Mouse (Mus musculus) retina, postnatal 1 day (tissue): Measurements from ENCODE around the gene Itgb6.

Source experiments
- DNase-seq: peaks from one replicate; pipeline ENCODE4 v3.0.0-alpha.2; 2012

The Itgb6 gene

DNA sequence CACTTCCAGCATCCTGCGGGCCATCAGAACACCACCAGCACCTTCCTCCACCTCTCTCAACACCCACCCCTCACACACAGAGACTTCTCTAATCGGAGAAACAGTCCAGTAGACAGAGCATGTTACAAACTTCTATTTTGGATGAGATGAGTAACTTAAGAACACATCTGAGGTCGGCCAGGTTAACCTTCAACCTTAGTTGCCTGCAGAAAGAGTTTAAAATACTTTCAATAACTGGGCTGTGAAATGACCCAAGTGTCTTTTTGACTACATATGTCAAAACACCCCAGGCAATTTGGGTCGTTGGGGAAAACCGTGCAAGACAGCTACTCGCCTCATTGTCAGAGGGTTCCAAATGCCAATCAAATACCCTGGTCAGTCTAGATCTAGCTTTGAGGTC, 10.0 kb downstream of the Itgb6 start:
- no peak for DNase-seq

- DNase-seq, result no peak
These were observed 11.2 kb downstream of the Itgb6 start for GRCm38 (mm10) chr2:60711098-60711880.

DNA sequence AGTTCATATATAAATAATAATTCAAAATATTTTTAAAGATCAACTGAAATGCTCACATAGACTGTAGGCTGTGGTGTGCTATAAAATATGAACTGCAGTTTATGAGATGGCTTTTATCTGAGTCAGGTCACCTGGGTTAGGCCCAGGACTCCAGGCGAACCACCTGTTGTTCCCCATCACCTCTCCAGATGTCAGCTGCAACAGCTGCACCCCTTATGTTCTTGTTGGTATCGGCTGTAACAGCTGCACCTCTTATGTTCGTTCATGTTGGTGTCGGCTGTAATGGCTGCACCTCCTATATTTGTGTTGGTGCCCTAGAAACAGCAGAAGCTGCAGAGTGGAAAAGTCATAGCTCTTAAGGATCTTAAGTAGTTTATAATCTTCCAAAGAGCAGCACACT, 12.1 kb downstream of the Itgb6 start:
- DNase-seq, result no peak

DNA sequence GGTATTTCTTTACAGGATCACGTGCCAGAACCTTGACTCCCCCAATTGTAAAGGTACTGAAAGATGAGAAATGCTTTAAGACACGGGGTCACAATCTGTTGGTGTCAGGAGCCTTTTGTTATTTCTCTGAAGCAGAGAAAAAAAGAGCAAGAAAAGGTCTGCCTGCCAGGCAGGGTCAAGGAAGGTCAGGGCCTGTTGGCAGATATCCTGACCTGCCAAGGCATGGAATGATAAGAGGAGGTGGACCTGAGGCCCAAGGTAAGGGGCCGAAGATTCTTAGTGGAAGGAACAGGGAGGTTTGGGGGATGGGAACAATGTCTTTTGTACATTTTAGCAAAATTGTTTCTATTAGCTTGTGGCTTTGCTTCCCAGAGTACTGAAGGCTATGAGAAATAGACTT, 13.8 kb downstream of the Itgb6 start:
- no peak for DNase-seq

- no peak for DNase-seq
These were observed 15.6 kb downstream of the Itgb6 start for GRCm38 (mm10) chr2:60706866-60707265.

- DNase-seq, result no peak
These were observed 17.0 kb downstream of the Itgb6 start for GRCm38 (mm10) chr2:60705426-60705825.

GRCm38 (mm10) chr2:60703315-60703714, 19.1 kb downstream of the Itgb6 start:
- DNase-seq, result no peak

- no peak for DNase-seq
These were observed 21.5 kb downstream of the Itgb6 start for GRCm38 (mm10) chr2:60700956-60701355.

DNA sequence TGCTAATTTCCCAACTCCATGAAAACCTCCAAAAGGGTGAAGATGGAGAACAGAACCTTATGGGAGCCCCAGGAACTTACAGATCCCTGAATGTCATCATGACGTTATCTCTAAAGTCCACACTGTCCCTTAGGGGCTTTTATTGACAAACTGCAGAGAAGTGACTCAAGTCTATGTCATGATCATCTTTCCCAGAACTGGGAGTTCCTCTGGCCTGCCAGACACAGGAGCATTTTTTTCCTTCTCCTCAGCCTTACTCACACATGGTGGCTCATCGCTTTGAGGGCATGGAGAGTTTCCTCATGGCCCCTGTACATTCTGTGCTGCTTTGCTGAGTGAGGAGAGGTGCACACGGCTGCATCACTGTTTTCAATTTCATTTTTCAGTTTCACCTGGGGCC, 22.4 kb downstream of the Itgb6 start:
- DNase-seq, result no peak

GRCm38 (mm10) chr2:60699591-60699990, 22.9 kb downstream of the Itgb6 start:
- no peak for DNase-seq

DNA sequence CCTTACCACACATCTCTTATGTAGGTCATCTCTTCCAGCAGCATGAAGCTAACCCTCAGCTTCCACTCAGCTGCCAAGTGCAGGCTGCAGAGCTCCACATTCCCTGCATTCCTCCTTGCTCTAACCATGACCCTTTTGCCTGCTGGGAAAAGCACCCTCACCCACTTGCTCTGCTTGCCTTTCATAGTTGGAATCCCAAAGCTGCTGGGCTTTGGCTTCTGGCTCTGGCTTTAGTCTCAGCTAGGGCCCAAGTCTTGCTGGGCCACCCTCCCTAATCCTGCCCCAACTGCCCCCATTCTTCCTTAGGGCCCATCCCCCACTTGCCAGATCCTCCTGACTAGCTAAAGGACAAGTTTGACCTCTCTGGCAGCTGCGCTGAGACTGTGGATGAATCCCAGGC, 24.3 kb downstream of the Itgb6 start:
- peak; percentile 59 for DNase-seq

DNA sequence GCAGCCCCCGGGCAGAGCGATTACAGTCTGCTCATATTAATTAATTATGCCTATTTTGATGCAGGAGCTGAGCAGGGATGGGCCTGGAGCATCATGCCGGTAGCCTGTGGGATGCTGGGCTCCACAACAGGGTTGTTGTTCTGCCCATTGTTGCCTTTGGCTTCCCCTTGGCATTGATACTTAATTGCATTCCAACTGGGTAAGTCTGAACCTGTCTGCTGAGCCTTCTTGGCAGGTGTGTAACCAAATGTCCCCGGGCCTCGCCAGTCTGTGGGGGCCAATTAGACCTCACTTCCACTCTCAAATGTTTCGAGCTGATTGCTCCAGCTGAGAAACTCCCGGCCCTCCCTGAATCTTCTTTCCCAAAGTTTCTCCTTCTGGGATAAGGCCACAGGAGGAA, 24.9 kb downstream of the Itgb6 start:
- peak; percentile 63 for DNase-seq

- DNase-seq, result no peak
These were observed 25.9 kb downstream of the Itgb6 start for GRCm38 (mm10) chr2:60696559-60696958.

GRCm38 (mm10) chr2:60695706-60696105, 26.7 kb downstream of the Itgb6 start:
- no peak for DNase-seq

DNA sequence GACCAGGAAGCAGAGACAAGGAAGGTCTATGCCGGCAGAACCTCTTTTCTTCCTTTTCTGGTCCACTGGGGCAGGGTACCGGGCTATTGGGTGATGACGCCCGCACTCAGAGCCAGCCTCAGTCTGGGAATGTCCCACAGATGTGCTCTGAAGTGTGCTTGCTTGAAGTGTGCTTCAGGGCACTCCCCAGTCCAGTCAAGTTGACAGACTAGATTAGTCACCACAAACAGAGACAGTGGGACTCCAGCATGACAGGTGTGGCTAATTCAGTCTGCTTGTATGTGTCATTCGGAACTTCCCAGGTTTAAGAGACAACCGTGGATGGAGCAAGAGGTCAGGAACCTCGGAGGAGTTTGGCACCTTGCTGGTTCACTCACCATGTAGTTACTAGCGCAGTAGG, 27.9 kb downstream of the Itgb6 start:
- peak; percentile 26 for DNase-seq

DNA sequence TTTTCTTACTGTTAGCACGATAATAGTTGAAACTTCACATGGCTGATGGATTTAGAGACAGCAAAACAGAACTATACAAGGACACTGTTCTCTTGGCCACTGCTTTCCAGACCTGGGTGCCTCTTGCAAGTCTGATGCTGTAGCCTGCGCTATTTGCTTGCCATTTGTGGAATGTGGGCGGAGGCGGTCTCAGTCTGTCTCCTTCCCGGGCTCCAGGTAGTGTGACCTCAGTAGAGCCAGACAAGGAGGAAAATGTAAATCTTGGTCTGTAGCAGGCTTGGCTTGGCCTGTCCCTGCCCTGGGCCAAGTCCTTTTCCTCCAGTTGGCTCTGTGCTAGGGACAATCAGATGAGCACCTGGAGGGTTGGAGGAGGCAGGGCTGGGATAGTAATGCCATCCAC, 30.2 kb downstream of the Itgb6 start:
- DNase-seq, result no peak

DNA sequence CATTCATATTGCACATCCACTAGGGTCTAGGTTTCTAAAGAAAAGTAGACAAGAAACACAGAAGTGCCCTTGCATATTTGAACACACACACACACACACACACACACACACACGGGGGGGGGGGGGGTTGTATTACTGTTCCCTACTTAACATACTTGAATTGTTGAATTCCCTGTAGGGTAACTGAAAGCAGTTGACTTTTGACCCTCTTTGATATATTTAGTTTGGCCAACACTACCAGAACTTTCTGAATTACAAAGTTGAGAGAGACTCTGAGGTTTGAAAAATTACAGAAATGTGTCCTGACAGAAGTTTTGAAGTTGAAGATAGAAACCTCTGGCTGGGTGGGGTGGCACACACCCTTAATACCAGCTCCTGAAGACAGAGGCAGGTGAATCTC, 32.2 kb downstream of the Itgb6 start:
- DNase-seq, result no peak

DNA sequence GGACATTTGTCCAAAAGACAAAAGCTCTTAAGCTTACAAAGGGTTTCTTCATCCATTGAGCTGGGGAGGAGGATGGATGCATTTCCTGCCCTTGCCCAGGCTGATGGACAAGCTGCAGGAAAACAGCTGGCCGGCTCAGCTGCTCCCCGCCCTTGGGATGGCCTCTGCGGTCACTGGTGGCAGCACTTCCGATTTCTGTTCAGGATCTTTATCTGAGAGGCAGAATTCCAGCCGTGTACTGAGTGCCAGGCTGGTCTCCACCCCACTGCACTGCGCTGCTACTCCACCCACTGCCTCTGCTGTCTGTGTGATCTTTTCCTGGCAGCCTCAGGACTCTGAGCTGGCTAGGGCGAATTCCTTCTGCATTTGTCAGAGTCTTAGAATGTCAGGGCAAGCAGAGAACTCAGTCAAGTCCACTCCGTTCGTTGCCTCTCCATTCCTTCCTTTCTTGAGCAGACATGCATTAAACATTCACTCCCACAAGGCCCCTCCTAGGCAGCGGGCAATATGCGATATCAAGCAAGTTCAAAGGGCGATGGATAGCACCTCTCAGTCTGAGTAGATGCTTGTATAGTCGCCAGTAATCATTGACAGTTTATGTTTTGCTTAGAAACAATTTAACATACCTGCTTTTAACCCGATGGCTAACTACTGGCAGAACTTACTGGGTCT, 33.4 kb downstream of the Itgb6 start:
- DNase-seq, result peak; percentile 8

DNA sequence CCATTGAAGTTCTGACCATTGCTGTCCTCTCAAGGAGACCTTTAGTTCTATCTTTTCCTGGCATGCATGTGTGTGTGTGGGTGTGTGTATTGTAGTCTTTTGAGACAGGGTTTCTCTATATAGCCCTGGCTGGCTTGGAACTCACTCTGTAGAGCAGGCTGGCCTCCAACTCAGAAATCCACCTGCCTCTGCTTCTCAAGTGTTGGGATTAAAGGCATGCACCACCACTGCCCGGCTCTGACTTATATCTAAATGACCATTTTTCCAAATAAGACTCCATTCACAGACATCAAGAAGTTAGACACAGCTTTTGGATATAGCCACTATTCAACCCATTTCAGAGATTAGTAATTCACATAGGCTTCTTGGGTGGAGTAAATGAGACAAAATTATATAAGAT, 34.3 kb downstream of the Itgb6 start:
- DNase-seq, result no peak

DNA sequence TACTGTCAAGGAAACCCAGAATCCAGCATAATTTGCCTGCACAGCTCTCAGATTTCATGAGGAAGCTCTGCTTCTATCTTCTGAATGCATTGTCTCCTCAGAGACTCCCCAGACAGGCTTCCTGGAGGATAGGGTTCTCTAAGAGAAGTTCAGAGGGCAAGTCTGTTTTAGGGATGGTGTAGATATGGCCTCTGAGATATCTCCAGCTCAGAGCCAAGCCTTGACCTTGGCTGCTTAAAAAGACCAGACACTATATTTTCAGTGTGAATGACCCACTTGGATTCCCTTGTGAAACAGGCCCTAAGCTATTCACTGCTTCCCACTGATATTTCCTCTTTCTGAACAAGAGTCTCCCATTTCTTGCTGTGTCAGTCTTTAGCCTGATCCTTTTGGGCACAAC, 36.5 kb downstream of the Itgb6 start:
- DNase-seq, result no peak

GRCm38 (mm10) chr2:60684168-60684567, 38.3 kb downstream of the Itgb6 start:
- DNase-seq, result no peak

GRCm38 (mm10) chr2:60682554-60682953, 39.9 kb downstream of the Itgb6 start:
- no peak for DNase-seq

DNA sequence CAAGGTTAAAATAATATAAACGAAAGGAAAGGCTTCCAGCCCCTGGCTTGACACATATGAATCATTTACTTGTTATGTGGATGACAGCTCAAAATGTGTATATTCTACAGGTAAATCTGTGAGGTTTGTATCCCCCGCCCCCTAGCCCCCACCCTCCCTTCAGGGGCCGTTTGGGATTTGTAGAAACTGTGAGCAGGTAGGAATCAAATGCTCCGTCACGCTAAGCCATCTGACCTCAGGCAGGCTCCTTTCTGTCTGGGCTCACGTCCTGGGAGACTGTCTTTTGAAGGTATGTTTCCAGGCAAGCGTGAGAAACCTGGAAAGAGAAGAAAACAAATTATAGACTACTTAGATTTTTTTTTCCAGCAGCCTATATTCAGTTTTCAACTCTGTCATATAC, 48.0 kb downstream of the Itgb6 start:
- no peak for DNase-seq
